Mouse (Mus musculus) limb, embryonic 14.5 days (tissue): ENCODE data around the gene Psmc3ip. TPM values are rescaled to one million over a fixed set of nuclear protein-coding genes. Genes with fewer than 3 reads are reported as not detected.

Experiments used
- ATAC-seq: fragments of 200-750 bp; cut with Nextera tagmentation; 2 replicates; pipeline ENCODE4 v1.8.0; 2017; ENCODE audit warnings: low read depth, moderate number of reproducible peaks, moderate TSS enrichment; ENCODE audit not compliant: low FRiP score
- DNase-seq: peaks from one replicate; pipeline ENCODE4 v3.0.0-alpha.2; 2015; ENCODE audit warnings: low spot score
- H3K27ac ChIP-seq: fragments of 300-500 bp; sonication (generic); replicated peaks from 2 replicates; pipeline ENCODE4 v1.5.1; 2014; ENCODE audit warnings: low read depth, mild to moderate bottlenecking, low read length, moderate library complexity, mixed read lengths
- H3K27me3 ChIP-seq: fragments of 300-500 bp; sonication (generic); 2 replicates; pipeline ENCODE4 v1.6.1; 2014; ENCODE audit warnings: low read length, mixed read lengths; ENCODE audit not compliant: control insufficient read depth, insufficient read depth
- H3K36me3 ChIP-seq: fragments of 300-500 bp; sonication (generic); 2 replicates; pipeline ENCODE4 v1.6.1; 2014; ENCODE audit warnings: mild to moderate bottlenecking, low read length, moderate library complexity, mixed read lengths; ENCODE audit not compliant: control insufficient read depth, insufficient read depth
- H3K4me1 ChIP-seq: fragments of 300-500 bp; sonication (generic); 2 replicates; pipeline ENCODE4 v1.6.1; 2014; ENCODE audit warnings: antibody characterized with exemption, low read length, mixed read lengths; ENCODE audit not compliant: control insufficient read depth, insufficient read depth
- H3K4me2 ChIP-seq: fragments of 300-500 bp; sonication (generic); replicated peaks from 2 replicates; pipeline ENCODE4 v1.6.1; 2014; ENCODE audit warnings: low read depth, mild to moderate bottlenecking, low read length, moderate library complexity; ENCODE audit not compliant: severe bottlenecking
- H3K4me3 ChIP-seq: fragments of 300-500 bp; sonication (generic); replicated peaks from 2 replicates; pipeline ENCODE4 v1.5.1; 2014; ENCODE audit warnings: low read length
- H3K9ac ChIP-seq: fragments of 300-500 bp; sonication (generic); 2 replicates; pipeline ENCODE4 v1.6.1; 2014; ENCODE audit warnings: mild to moderate bottlenecking, low read depth, low read length, moderate library complexity; ENCODE audit not compliant: severe bottlenecking
- H3K9me3 ChIP-seq: fragments of 300-500 bp; sonication (generic); 2 replicates; pipeline ENCODE4 v1.6.1; 2016; ENCODE audit warnings: low read length; ENCODE audit not compliant: control insufficient read depth
- POLR2A ChIP-seq: fragments of 200-500 bp; IDR thresholded peaks from 2 replicates; pipeline ENCODE4 v1.8.0; 2012; ENCODE audit warnings: inconsistent platforms, mild to moderate bottlenecking, moderate library complexity, borderline replicate concordance; ENCODE audit not compliant: insufficient read depth, insufficient read length; ENCODE audit errors: extremely low read depth
- WGBS: fragments of 180-500 bp; shearing (Covaris S2); extraction: QIAGEN DNeasy Blood & Tissue Kit; methylation state at CpG from one replicate; pipeline ENCODE4 v1.1.7; 2014; 5-methylcytosine and 5-hydroxymethylcytosine counted together
- polyA plus RNA-seq, 2 experiments: library from polyadenylated mRNA; depleted of rRNA in 1 of 2; stranded (reverse) in 1 of 2; unstranded in 1 of 2; fragments of >200 nt; fragmentation: Nextera tagmentation in 1 of 2; extraction: Ambion mirVana in 1 of 2; gene quantifications; 2 replicates each; pipeline versions ENCODE4 v1.2.1 to v1.2.3; 2012 to 2014

Psmc3ip gene
- 15.7 and 24.3 TPM in 2 replicates for polyA plus RNA-seq (2012; rRNA removed)
- polyA plus RNA-seq (2014; fragmentation: Nextera tagmentation; extraction: Ambion mirVana) = 32.9 and 36.5 TPM in 2 replicates

GRCm38 (mm10) chr11:101095314-101096024, at the start of gene Psmc3ip:
TSS of gene Psmc3ip (minus strand) at chr11:101095436.
- H3K9me3 ChIP-seq = no peaks in the 10 kb centered on the region
- H3K36me3 ChIP-seq = peaks cover 72% of the 10 kb centered on the region
- H3K9ac ChIP-seq = peak within 1 kb of the TSS; percentile 66
- H3K27me3 ChIP-seq = no peaks in the 10 kb centered on the region
- H3K4me1 ChIP-seq = peaks cover 6% of the 10 kb centered on the region; the same call in 1 of the 2 replicates
- no peak within 1 kb of the TSS; the same call in 1 of the 2 replicates for H3K27ac ChIP-seq
- TF ChIP-seq POLR2A = peak; percentile 55; the same call in 1 of the 2 replicates
- DNase-seq = peak; percentile 97
- under 1% methylated on average over 43 of the region's 43 CpGs for WGBS
- H3K4me3 ChIP-seq = peak within 1 kb of the TSS; percentile 75
- peak within 1 kb of the TSS; percentile 94 for H3K4me2 ChIP-seq
- peak; percentile 97 for ATAC-seq

GRCm38 (mm10) chr11:101143338-101144225, 48.3 kb upstream of the Psmc3ip start:
- H3K9me3 ChIP-seq = no peaks in the 10 kb centered on the region
- no peak overlapping the region for H3K27ac ChIP-seq
- DNase-seq (peak; percentile 49), ATAC-seq (no peak; the same call in 1 of the 2 replicates)
- H3K27me3 ChIP-seq = no peaks in the 10 kb centered on the region
- peaks cover under 1% of the 10 kb centered on the region; the same call in 1 of the 2 replicates for H3K4me1 ChIP-seq
- no peak for TF ChIP-seq POLR2A
- 19% methylated on average over 18 of the region's 19 CpGs for WGBS
- H3K36me3 ChIP-seq = no peaks in the 10 kb centered on the region
- peak overlapping the region; percentile 1 for H3K4me3 ChIP-seq
- H3K4me2 ChIP-seq = peak overlapping the region; percentile 39
- H3K9ac ChIP-seq = no peak overlapping the region

- no peak for TF ChIP-seq POLR2A
- no peak overlapping the region for H3K9ac ChIP-seq
- DNase-seq (no peak), ATAC-seq (no peak)
- no peak overlapping the region for H3K4me2 ChIP-seq
- H3K9me3 ChIP-seq = no peaks in the 10 kb centered on the region
- WGBS = 86% methylated on average over 10 of the region's 10 CpGs
- H3K27me3 ChIP-seq = no peaks in the 10 kb centered on the region
- no peak overlapping the region for H3K4me3 ChIP-seq
- H3K36me3 ChIP-seq = no peaks in the 10 kb centered on the region
- H3K27ac ChIP-seq = no peak overlapping the region
- no peaks in the 10 kb centered on the region for H3K4me1 ChIP-seq
These were observed 47.2 kb upstream of the Psmc3ip start for GRCm38 (mm10) chr11:101142215-101142967.

- Histone ChIP-seq H3K4me2 (no peak overlapping the region), H3K4me1 (no peaks in the 10 kb centered on the region), H3K9me3 (no peaks in the 10 kb centered on the region), H3K27ac (no peak overlapping the region), H3K9ac (no peak overlapping the region), H3K36me3 (no peaks in the 10 kb centered on the region), H3K4me3 (no peak overlapping the region), H3K27me3 (no peaks in the 10 kb centered on the region)
- 79% methylated on average over 8 of the region's 8 CpGs for WGBS
- no peak for TF ChIP-seq POLR2A
- no peak for DNase-seq
- no peak for ATAC-seq
These were observed 45.9 kb upstream of the Psmc3ip start for GRCm38 (mm10) chr11:101141088-101141487.
